Mouse (Mus musculus) layer of hippocampus, postnatal 14 days (tissue): ENCODE results near the gene Nop2. TPM values are rescaled to one million over a fixed set of nuclear protein-coding genes. Genes with fewer than 3 reads are reported as not detected.

Experiments used
- DNase-seq, 2 experiments: peaks; one replicate each; pipeline ENCODE4 v3.0.0; 2021 to 2022; ENCODE audit warnings: low spot score in 2 of 2, mixed read lengths in 1 of 2
- total RNA-seq, 2 experiments: library from RNA; stranded (reverse); gene quantifications; 2 replicates each; pipeline ENCODE4 v1.2.3; 2021

Nop2 gene
- total RNA-seq, 2 experiments from 2014 or later = 29.2 to 30.5 TPM

DNA sequence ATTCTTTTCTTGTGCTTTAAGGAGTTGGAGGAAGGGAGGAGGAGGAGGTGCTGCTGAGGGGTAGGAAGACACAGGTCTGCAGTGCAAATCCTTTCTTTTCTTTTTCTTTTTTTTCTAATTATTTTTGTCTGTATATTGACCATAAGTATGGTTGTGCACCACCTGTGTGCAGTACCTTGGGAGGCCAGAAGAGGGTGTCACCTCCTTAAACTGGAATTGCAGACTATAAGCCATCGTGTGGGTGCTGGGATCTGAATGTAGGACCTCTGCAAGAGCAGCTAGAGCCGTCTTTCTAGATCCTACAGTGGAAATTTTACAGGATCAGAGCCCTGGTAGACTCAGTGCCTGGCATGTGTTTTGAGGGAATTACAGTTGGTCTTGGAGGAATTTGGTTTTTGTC is 24.0 kb upstream of the Nop2 start:
- no peak for DNase-seq

DNA sequence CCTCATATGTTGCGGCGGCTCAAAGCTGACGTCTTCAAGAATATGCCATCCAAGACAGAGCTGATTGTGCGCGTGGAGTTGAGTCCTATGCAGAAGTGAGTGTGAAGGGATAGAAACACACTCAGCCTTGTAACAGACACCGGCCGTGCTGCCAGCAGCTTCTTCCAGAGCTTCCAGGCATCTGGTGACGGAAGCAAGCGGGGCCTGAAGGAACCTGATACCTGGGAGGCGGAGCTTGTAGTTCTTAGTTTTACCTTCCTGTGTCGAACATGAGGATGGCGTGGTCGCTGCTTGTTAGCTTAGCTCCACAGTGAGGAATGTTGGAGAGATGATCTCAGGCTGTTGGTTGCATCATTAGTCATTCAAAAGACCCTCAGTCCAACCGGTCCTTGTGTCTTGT is 22.3 kb upstream of the Nop2 start:
- no peak for DNase-seq

DNA sequence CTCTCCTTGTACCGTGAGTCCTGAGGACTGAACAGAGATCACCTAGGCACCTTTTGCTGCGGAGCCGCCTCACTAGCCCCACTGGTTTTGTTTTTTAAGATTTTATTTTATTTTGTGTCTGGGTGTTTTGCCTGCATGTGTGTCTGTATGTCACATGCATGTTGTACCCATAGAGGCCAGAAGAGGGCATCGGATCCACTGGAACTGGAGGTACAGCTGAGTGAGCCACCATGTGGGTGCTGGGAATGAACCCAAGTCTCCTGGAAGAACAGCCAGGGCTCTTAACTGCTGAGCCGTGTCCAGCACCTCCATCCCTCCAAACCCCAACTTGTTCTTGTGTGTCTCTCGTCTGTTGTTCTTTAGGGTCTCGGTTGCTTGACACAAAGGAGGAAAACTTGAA is 20.8 kb upstream of the Nop2 start:
- peak; percentile 48 to 70 for DNase-seq

DNA sequence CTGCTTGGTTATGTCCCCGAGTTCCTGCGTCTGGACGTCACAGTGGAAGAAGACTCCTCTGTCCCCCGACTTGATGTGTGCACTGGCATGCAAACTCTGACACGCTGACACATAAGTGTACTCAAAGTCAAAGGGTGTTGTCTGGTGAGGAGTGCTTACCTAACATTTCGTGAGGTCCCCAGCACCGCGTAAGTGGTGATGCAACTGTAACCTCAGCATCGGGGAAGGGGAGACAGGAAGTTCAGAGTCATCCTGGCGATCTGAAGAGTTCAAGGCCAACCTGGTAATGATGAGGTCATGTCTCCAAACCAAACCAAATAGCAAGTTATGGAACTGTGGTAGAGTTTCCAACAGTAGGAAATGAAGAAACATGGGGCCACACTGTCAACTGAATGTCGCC is 19.2 kb upstream of the Nop2 start:
- DNase-seq = no peak

DNA sequence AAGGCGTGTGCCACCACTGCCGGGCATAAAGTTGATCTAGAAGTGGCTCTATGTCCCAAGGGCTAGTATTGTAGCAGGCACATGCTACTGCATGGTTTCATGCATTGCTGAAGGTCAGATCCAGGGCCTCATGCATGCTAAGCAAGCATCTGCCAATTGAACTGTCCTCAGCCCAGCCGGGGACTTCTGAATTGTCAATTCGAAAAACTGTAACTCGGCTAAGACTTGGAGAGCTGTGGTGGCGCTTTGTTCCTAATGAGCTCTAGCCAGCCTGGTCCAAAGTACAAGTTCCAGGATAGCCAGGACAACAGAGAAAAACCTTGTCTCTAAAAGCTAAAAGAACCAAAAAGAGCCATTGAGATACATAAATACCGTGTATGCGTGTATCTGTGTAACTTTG is 12.3 kb upstream of the Nop2 start:
- no peak for DNase-seq

DNA sequence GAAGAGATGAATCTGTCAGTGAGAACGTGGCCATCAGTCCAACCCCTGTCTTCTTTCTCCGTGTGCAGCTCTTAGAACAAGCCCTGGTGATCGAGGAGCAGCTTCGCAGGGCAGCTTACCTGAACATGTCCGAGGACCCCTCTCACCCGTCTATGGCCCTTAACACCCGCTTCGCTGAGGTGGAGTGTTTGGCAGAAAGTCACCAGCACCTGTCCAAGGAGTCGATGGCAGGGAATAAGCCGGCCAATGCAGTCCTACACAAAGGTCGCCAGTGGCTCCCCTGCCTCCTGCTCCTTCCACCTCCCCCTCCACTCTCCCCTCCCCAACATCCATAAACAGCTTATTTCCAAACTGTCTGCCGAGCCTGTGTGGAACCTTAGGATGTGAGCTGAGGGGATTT is 3.0 kb upstream of the Nop2 start:
- DNase-seq = no peak

DNA sequence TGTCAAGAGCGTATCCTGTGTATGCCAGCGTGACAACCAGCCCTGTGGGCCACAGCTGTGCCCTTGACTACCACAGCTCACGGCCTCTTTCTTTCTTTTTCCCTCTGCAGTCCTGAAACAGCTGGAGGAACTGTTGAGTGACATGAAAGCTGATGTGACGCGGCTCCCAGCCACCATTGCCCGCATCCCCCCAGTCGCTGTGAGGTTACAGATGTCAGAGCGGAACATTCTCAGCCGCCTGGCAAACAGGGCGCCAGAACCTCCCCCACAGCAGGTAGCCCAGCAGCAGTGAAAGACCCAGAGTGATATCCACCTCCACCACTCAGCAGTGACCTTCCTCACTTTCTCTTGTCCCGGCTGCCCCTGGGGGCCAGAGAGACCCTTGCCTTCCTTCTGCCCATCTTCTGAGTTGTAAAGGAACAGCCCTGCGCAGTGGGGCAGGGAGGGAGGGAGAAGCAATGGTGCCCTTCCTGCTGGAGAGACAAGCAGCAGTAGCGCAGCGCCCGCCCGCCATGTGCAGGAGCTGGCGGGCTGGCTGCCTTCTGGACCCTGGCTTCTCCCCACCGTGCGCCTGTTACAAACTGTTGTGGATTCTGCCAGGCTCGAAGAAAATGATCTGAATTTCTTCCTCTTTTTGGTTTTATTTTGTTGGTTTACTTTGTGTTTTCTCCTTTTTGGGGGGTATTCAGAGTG is 1.9 kb upstream of the Nop2 start:
- no peak for DNase-seq

DNA sequence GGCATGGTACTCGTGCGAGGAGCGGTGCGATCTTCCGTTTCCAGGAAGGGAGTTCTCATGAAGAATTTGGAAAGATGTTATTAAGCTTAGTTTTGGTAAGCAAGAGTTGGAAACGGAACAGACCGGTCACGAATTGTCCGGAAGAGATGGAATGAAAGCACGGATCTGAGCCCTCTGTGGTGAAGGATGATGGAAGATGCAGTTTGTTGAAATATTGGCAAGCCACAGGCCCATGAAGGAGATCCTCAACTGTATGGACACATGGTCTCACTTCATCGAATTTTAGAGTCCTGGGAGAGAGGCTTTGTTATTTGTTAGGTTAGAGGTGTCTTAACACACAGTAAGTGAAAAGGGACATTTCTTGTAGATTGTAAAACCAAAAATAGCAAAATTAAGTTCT is 761 bp downstream of the Nop2 start:
- no peak for DNase-seq

DNA sequence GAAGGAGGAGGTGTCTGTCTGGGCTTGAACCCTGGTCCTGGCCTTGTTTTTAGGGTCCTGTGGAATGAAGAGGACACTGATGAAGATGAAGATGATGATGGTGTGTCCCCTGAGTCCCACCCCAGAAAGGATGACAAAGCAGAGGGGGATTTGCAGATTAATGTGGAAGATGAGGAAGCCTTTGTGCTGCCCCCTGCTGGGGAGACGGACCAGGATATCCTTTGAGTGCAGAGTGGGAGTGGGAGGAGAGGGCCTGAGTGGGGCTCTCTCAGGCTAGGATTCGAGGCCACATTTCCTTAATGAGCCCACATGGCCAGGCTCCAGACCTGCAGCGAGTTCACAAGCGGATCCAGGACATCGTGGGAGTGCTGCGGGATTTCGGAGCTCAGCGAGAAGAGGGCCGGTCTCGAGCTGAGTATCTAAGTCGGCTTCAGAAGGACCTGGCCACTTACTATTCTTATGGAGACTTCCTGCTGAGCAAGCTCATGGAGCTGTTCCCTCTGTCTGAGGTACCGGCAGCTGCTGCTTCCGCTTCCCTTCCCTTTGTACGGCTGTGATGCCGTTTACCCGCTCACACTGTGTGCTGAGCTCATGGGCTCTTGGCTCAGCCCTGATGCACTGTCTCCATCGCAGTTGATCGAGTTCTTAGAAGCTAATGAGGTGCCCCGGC is 5.4 kb downstream of the Nop2 start:
- peak in 1 of 2 experiments; percentile 45 for DNase-seq

DNA sequence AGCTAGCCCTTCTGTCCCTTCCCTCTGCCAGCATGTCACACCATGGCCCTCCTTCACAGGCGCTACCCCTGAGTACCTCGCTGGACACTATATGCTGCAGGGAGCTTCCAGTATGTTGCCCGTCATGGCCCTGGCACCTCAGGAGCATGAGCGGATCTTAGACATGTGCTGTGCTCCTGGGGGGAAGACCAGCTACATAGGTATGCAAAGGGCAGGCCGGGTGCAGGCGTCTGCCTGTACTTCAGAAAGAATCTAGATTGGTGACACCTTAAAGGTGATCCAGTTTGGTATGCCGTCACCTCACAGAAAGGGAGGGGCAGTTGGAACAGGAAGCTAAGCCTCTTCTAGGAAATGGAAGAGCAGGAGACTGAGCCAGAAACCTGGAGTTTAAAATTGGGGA is 8.0 kb downstream of the Nop2 start:
- DNase-seq = no peak

DNA sequence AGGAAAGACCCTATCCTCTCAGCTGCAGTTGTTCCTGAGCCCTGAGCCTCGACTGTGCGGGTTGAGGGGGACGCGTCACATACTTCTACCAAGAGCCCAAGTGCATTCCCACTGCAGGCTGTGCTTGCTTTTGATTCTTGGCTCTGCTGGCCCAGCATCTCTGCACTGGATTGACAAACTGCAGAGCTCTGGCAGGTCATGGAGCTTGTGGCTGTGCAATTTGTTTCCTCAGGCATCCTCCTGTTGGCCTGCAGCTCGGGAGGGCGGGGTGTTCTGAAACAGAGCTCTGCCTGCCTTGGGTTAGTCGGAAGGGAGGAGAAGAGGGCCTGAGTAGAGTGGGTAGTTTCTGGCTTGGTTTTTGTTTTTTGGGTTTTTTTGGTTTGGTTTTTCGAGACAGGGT is 10.7 kb downstream of the Nop2 start:
- DNase-seq = no peak

DNA sequence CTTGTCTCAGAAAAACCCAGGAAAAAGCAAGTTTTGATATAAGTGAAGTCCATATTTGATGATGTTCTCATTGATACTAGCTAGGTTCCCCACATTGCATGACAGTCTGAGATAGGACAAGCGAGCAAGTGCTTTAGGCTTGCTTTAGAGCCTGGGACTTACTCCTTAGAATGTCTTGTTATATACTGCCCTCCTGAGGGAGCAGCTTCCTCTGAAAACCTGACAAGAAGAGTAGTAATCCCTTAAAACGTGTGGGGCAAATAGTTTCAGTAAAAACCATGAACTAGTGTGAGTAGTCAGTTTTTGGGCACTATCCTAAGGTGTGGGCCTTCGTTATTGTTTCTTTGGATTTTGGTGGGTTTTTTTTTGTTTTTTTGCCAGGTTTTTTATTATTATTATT is 11.4 kb downstream of the Nop2 start:
- no peak for DNase-seq

DNA sequence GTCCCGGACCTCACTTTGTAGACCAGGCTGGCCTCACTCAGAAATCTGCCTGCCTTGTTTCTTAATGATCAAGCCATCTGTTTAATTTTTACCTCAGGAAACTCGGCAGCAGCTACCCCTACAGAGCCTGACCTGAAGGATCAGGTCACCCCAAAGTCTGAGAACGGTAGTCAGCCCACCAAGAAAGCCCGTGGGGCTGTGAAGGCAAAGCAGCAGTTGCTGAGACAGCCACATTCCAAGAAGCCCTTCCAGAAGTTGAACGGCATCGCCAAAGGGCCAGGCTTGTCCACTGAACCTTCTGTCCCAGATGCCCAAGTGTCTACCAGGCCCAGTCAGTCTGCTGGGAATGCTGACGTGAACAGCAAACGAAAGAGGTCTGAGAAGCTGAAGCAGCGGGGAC is 12.2 kb downstream of the Nop2 start:
- no peak for DNase-seq

DNA sequence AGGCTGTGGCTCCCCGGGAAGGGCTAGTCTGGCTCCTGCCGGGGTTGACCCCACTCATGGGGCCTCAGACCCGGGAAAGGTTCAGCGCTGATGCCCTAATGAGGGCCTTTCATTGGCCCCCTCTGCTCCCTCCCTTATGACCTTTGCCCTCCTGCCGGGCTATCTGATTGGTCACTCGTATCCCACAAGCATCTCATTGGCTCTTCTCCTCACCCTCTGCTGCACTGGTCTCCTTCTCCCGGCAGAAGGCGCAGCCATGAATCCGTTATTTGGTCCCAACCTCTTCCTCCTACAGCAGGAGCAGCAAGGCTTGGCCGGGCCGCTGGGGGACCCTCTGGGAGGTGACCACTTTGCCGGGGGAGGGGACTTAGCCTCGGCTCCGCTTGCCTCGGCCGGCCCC is 13.3 kb downstream of the Nop2 start, which contains the start of gene Iffo1:
Gene Iffo1 (plus strand): TSS at position 241 of the 400 bp plus-strand sequence.
- peak; percentile 91 to 95 for DNase-seq

DNA sequence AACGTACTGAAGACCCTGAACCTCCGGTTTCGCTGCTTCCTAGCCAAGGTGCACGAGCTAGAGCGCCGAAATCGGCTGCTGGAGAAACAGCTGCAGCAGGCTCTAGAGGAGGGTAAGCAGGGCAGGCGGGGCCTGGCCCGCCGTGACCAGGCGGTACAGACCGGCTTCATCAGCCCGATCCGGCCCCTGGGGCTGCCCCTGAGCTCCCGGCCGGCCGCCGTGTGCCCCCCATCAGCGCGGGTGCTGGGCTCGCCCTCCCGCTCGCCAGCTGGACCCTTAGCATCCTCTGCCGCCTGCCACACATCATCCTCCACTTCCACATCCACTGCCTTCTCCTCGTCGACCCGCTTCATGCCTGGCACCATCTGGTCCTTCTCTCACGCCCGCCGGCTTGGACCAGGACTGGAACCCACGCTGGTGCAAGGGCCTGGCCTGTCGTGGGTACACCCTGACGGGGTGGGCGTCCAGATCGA is 13.8 kb downstream of the Nop2 start:
- no peak for DNase-seq

DNA sequence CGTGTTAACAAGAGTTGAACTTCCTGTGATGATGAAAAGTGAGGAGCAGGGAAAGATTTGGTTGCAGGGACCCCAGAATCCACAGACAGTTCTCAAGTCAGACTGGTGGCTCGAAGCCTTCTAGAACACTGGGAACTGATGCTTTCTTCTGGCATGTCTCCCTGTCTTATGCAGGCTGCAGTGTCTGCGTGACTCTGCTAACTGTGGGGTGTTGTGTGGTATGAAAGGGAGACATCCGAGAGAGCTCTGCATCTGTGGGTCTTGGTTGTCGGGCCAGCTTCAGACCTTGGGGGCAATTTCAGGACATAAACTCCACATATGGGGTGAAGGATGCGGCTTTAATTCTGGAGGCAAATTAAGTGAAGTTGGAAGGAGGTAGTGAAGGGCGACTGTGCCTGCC is 14.4 kb downstream of the Nop2 start:
- no peak for DNase-seq

DNA sequence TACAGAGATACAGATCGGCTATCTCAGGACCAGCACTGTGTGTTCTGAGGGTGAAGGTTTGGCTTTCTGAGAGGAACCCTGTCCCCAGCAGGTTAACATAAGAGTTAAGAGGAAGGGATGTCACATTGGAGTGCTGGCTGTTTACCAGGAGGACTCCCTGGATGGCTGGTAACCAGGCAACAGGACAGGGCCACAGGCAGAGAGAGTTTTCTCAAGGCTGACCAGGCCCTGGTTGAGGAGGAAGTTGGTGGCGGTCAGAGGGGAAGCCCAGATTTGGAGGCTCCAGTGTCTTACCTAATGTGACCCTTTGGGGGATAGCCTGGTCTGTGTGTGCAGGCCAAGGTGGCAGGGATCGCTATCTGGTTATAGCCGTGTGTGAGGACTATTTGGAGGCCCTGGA is 15.1 kb downstream of the Nop2 start:
- no peak for DNase-seq

DNA sequence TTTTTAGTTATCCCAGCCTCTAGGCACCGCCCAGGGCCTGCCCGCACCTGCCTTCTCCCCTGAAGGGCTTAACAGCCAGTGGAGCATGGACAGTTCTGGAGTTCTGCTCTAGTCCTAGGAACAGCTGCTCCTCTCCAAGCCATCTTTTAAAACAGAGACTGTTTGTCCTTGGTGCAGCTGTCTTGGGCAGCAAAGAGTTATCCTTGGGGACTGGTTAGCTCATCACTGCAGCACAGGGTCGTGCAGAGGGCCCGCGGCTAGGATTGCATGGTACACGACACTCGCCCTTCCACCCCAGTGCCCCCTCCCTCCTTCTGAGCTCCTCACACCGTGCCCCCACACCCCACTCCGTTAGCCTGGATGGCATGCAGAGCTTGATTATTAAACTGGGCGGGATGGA is 15.6 kb downstream of the Nop2 start:
- DNase-seq = no peak

DNA sequence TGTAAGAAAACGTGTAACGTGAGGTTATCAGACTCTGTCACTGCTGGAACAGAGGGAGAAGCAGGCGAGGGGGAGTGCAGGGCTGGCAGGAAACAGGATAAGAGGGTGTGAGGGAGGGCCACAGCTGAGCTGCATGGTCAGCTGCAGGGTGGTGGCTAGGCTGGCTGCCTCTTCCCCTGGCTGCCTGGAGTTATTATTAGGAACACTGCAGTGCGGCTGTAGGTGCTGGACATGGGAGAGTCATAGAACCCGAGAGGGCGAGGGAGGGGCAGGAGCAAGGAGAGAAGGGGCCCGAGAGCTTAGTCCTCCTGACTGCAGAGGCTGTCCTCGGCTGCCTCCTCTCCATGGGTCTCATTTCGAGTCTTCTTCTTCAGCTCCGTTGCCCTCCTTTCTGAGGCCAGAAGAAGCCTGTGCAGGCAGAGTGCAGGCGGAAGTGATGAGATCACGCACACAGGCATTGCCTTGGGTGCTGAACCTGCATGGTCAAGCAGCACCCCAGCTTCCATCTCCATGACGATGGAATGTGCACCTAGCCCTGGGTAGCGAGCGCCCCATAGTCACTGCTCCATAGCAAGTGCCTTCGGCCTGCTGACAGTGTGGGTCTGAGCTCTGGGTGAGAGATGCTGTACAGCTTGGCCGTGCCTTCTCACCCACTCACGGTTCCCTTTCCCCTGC is 16.7 kb downstream of the Nop2 start:
- DNase-seq = no peak

DNA sequence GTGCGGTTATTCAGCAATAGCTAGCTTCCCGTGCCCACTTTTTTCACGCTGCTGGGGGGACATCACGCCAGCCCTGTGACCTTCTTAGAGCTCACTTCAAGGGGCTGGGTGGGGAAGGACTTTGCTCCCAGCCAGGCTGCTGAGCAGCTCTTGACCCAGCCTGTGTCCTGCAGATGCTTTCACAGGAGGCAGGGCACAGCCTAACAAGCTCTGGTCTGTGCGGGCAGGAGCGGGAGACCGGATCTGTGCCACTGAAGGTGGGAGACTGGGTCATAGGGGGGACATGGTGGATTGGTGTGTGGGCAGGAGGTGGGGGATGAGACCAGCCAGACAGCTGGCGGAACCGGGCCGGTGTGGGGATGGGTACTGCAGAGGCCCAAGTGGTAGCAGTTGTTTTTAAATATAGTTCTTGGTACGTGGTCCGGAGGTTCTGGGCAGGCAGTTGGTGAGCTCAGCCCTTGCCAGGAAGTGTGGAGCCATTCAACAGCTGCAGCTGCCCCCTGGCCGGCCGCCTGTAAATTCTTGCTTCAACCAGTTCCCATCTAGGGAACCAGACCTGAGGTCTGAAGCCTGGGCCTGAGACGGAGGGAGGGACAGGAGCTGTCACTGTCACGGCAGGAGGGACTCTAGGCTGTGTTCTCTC is 17.3 kb downstream of the Nop2 start:
- DNase-seq = peak; percentile 63 to 72

DNA sequence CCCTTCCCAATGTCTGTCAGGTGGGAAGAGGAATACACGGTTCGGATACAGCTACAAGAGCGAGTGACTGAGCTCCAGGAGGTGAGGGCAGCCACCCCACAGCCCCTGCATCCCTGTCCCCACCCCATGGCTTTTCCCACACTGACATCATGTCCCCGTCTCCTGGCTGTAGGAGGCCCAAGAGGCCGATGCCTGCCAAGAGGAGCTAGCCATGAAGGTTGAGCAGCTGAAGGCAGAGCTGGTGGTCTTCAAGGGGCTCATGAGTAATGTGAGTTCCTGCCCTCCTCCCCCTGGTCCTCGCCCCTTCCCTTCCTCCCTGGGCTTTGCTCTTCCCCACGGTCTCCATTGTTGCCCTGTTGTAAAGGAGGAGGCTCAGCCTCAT is 17.9 kb downstream of the Nop2 start:
- DNase-seq = no peak
